Mouse (Mus musculus) bone marrow macrophage, adult 2 months (primary cell): ENCODE data around the gene Arfgef2. TPM values are rescaled to one million over a fixed set of nuclear protein-coding genes. Genes with fewer than 3 reads are reported as not detected.

Experiments
- H3K27ac ChIP-seq: 2 replicates; pipeline ENCODE4 v1.5.1; 2012; ENCODE audit warnings: low read depth, low read length; ENCODE audit not compliant: insufficient read depth
- H3K4me1 ChIP-seq: 2 replicates; pipeline ENCODE4 v1.6.1; 2012; ENCODE audit warnings: low read length; ENCODE audit not compliant: control insufficient read depth, insufficient read depth
- H3K4me3 ChIP-seq: 2 replicates; pipeline ENCODE4 v1.5.1; 2012; ENCODE audit warnings: mild to moderate bottlenecking, low read length, moderate library complexity; ENCODE audit not compliant: insufficient read depth
- CTCF ChIP-seq: IDR thresholded peaks from 2 replicates; pipeline ENCODE4 v1.5.1; 2012; ENCODE audit warnings: low read depth, mild to moderate bottlenecking, low read length, moderate library complexity
- POLR2A ChIP-seq: IDR thresholded peaks from 2 replicates; pipeline ENCODE4 v1.6.1; 2012; ENCODE audit warnings: mild to moderate bottlenecking, low read depth, low read length, borderline replicate concordance
- polyA plus RNA-seq: library from polyadenylated mRNA; stranded (reverse); fragments of >200 nt; gene quantifications from 2 replicates; pipeline ENCODE4 v1.2.4, GENCODE M21; 2012; ENCODE audit not compliant: missing spikeins, insufficient read depth, insufficient read length

Arfgef2 gene
- polyA plus RNA-seq, 1 experiment = 18.5 TPM

DNA sequence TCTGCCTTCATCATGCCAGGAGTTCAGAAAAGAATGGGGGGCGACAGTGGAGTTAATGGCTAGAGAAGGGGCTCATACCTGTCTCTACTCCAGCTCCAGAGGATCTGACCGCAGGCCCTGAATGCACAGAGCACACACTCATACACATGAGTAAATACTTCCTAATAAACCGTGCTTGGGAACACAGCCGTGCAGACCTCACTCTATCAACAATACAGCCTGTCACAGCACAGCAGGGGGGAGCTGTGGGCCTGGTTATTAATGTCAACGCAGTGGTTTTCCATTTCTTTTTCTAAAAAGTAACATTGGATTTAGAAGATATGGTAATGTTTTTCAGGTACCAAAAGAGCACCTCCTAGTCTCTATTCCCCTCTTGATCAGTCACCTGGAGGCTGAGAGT is 129.0 kb downstream of the Arfgef2 start:
- no peak overlapping the region for H3K4me3 ChIP-seq
- H3K27ac ChIP-seq = no peak overlapping the region
- no peaks in the 10 kb centered on the region for H3K4me1 ChIP-seq
- TF ChIP-seq POLR2A (no peak), CTCF (no peak)

DNA sequence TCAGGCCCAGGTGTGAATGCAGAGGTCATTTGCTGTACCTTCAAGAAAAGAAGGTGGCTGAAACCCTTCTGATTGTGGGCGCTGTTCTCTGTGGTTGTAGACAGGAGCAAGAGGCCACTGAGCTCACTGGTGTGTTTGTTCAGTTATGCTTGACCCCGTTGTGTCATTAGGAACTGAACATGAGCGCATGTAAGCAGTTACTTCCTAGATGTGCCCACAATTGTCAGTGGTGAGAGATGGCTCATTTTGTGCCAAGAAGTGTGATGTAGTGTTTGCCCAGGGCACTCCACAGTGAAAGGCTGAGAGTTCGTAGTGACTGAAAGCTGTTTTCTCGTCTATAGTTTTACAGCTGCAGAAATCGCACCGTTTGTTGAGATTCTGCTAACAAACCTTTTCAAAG is 130.2 kb downstream of the Arfgef2 start:
- no peaks in the 10 kb centered on the region for H3K4me1 ChIP-seq
- TF ChIP-seq POLR2A (no peak), CTCF (no peak)
- H3K4me3 ChIP-seq = no peak overlapping the region
- no peak overlapping the region for H3K27ac ChIP-seq

DNA sequence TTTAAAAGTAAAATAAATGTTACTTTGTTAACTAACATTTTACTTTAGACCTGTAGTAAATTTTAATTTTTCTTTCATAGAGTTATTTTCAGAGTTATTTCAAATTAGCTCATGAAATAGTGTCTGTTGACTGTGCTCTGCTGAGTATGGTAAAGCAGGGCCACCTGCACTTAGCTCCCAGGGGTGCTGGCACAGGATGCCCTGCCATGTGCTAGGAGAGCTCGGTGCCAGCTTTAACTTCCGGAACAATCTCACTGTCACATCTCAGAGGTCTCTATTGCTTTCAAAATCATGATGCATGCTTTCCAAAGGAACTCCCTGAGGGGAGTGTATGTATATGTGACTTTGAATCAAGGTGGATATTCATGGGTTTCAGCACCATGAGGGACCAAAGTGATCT is 130.8 kb downstream of the Arfgef2 start:
- no peak overlapping the region for H3K27ac ChIP-seq
- H3K4me3 ChIP-seq = no peak overlapping the region
- no peaks in the 10 kb centered on the region for H3K4me1 ChIP-seq
- TF ChIP-seq POLR2A = no peak
- TF ChIP-seq CTCF = no peak

DNA sequence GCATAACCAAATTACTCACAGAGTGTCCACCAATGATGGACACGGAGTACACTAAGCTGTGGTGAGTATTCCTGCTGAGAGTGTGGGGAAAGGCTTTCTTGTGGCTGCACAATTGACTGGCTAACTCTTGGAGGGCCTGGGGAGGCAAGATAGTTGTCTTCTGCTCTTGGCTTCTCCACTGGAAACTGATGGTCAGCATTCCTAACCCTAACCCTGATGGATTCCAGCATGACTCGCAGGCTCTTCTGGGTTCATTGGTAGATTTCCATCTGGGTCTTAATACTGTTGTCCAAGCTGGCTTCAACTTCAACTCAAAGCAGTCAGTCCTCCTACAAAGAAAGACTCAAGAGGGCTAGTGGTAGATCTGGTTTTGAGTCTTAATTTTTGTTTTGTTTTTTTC is 137.8 kb downstream of the Arfgef2 start:
- no peak overlapping the region for H3K27ac ChIP-seq
- no peak overlapping the region for H3K4me3 ChIP-seq
- no peak for TF ChIP-seq POLR2A
- TF ChIP-seq CTCF = no peak
- no peaks in the 10 kb centered on the region for H3K4me1 ChIP-seq

DNA sequence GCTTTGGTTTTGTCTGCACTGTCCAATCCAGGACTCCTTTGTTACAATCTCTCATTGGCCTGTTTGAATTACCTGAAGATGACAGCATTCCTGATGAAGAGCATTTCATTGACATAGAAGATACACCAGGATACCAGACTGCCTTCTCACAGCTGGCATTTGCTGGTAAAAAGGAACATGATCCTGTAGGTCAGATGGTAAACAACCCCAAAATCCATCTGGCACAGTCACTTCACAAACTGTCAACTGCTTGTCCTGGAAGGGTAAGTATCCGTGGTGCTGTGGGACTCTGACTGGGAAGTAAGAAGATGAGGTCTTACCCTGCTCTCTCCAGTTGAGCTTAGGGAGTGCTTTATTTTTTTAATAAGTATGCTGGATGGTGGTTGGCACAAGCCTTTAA is 139.0 kb downstream of the Arfgef2 start:
- no peak overlapping the region for H3K27ac ChIP-seq
- H3K4me3 ChIP-seq = no peak overlapping the region
- H3K4me1 ChIP-seq = no peaks in the 10 kb centered on the region
- no peak for TF ChIP-seq POLR2A
- TF ChIP-seq CTCF = no peak

DNA sequence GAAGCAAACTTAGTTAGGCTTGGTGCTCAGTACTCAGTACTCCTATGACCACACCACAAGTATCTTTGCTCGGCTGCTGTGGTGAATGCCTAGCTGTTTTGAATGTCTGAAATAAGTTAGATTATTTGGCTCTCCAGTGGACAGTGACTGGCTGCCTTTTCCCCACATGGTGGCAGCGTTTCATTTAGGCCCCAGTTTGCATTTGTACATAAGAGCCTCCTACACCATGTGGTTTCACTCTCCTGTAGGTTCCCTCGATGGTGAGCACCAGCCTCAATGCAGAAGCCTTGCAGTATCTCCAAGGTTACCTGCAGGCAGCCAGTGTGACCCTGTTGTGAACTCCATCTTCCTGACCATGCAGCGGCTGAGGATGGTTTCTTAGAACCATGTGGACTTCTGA is 140.1 kb downstream of the Arfgef2 start:
- H3K4me3 ChIP-seq = no peak overlapping the region
- H3K4me1 ChIP-seq = no peaks in the 10 kb centered on the region
- TF ChIP-seq POLR2A (no peak), CTCF (no peak)
- no peak overlapping the region for H3K27ac ChIP-seq

Other genes starting within 250 kb of the Arfgef2 start
- 162 and 191 TPM in 2 replicates for gene Prex1, start 91.8 kb upstream of the Arfgef2 start, polyA plus RNA-seq
- gene Trp53rkb, start 13.1 kb upstream of the Arfgef2 start, polyA plus RNA-seq = 3.1 and 3.3 TPM in 2 replicates
- 29.7 and 35.3 TPM in 2 replicates for gene Cse1l, start 100.5 kb downstream of the Arfgef2 start, polyA plus RNA-seq
- 48.7 and 51.2 TPM in 2 replicates for gene Stau1, start 190.7 kb downstream of the Arfgef2 start, polyA plus RNA-seq
- gene Ddx27, start 209.6 kb downstream of the Arfgef2 start, polyA plus RNA-seq = 20.4 TPM in 2 replicates